Mouse (Mus musculus) frontal cortex, postnatal 36 days (tissue): ENCODE results near the gene 5330417H12Rik.

Source experiments
- DNase-seq, 2 experiments: peaks; one replicate each; pipeline ENCODE4 v3.0.0; 2022; ENCODE audit warnings: low spot score in 2 of 2

The 5330417H12Rik gene

GRCm38 (mm10) chr7:107625781-107626180 is 820 bp upstream of the 5330417H12Rik start:
- DNase-seq = no peak

DNA sequence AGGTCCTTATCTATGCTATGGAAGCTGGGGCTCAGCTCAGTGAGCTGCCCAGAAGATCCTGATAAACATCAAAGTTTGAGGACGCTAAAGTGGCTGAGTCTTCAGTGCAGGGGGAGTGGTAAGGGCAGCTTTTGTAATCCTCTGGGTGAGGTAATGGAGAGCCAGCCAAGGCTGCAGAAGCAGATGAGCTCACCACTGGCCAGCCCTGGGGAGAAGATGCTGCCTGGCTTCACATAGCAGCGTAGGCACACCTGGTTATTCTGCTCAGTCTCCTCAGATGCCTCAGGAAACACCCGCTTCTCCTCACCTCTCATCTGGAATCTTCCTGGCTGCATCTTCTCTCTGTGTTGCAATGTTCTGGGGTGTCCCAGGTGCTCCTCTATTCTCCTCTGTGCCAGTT is 529 bp downstream of the 5330417H12Rik start:
- DNase-seq = no peak

GRCm38 (mm10) chr7:107620137-107620536 is 4.8 kb downstream of the 5330417H12Rik start:
- no peak for DNase-seq

GRCm38 (mm10) chr7:107619225-107619624 is 5.7 kb downstream of the 5330417H12Rik start:
- no peak for DNase-seq

DNA sequence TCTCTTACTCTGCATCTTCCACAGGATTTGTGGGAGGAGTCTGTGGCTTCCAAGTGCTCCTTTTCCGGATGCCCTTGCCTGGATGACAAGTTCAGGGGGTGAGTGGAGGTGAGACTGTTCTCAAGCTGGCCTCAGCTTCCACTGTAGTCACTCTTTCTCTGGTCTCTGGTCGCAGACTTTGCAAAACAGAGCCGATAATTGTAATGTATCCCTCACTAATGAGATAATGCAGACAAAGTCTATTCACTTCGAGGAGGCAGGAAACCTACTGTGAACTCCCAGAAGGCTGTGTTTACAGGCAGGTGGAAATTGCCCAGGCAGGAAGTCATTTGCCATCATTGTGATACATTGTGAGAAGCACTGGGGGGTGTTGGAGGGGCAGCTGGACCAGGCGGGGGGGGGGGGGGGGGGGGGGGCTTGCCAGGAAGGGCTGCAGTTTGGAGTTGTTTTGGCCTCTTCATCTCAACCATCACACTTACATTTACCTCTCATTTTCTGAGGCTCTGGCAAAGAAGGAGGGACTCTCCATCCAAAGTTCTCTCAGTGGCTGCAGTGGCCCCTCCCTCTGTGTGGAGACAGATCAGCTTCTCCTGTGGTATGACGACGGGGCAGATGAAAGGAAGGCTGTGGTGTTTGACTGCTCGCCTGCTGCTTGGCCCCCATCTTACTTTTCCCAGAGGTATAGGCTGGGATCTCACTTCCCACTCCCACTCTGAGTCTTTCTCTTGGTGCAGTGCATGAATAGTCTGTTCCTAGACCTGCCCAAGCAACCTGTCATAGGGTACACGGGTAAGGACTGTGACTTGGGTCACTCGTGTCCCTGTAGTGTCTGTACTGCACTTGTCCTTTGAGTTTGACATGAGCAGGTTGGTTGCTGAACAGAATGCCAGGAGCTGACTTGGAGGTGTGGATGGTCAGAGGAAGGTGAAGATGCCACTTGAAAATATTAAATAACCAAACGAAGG is 6.7 kb downstream of the 5330417H12Rik start:
- DNase-seq = no peak

GRCm38 (mm10) chr7:107610880-107611279 is 14.1 kb downstream of the 5330417H12Rik start:
- no peak for DNase-seq

- DNase-seq = no peak
Observed at GRCm38 (mm10) chr7:107609622-107610255, 15.2 kb downstream of the 5330417H12Rik start.

GRCm38 (mm10) chr7:107607766-107608165 is 17.2 kb downstream of the 5330417H12Rik start:
- DNase-seq = no peak

DNA sequence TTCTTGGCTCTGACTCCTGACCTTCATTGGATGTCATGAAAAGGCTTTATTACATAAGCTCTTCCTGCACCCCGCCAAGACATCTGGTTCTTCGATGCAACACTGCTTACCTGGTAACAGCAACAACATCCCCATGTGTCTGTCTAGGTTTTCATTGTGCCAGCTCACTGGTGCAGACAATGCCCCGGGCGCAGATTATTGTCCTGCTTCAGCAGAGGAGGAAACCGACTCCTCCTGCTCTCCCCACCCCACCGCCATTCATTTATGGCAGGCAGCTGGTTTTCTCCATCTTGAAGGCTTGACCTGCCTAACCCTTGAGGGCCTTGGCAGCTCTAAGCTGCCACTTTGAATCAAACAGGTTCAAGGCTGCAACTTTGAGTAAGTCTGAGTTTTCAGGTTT is 22.0 kb downstream of the 5330417H12Rik start:
- no peak for DNase-seq

DNA sequence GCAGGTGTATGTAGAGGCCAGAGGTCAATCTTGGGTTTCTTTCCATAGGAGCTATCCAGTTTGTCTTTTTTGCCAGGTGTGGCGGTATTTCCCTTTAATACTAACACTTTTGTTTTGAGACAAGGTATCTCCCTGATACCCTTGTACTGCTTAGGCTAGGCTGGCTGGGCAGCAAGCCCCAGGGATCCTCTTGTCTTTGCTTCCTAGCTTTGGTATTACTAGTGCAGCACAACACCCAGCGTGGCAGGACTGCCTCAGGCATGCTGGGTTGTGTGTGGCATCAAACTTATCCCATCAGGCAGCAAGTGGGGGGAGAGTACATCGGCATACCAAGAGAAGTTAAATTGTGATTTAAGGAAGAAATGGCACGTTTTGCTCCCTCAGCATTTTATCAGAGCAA is 22.5 kb downstream of the 5330417H12Rik start:
- DNase-seq = no peak

- DNase-seq = no peak
Observed at GRCm38 (mm10) chr7:107600651-107601050, 24.3 kb downstream of the 5330417H12Rik start.

DNA sequence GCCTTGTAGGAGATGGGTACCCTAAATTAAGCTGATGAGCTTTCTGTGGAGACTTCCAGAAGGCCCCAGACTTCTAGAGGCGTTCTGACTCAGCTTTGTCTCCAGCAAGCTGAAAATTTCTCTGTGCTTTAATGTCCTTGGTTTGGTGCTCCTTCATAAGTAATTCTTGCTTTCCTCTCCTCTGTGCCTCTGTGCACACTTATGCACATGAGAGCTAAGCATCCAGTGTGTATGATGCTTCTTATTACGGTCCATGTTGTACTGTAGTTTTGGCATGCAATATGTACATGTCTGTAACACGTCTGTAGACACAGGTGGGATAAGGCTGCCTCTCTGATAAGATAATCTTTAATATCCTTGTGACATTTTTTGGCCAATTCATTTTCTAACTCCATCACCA is 27.0 kb downstream of the 5330417H12Rik start:
- DNase-seq = no peak

- DNase-seq = no peak
Observed at GRCm38 (mm10) chr7:107596753-107597152, 28.2 kb downstream of the 5330417H12Rik start.

- no peak for DNase-seq
Observed at GRCm38 (mm10) chr7:107595426-107595825, 29.5 kb downstream of the 5330417H12Rik start.

DNA sequence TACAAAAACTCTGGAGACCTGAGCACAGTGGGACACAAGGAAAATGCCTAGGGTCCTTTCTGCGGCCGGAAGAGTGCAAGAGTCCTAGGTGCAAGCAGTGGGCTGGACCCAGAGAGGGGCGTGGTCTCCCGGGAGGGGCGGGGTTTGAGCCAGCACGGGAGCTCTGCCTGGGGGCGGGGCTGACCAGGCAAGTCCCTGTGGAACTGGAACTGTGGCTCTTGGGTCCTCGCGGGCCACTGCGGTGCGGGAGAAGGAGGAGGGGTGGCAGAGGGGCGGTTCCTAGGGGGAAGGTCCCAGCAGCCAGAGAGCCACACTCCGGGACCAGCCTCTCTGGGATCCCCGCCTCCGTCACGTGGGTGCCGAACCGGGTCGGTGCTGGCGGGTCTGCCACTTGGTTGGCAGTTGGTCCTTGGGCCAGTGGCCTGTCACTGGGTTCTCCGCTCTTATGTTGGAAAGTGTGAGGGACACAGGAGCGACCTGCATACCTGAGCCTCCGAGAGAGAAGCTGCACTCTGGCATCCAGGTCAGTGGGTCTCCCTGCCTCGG is 30.0 kb downstream of the 5330417H12Rik start, which contains the start of gene Ppfibp2:
TSS of gene Ppfibp2 (plus strand) at position 351 of the 546 bp plus-strand sequence.
- DNase-seq = peak; percentile 71 to 78

GRCm38 (mm10) chr7:107594325-107594856 is 30.6 kb downstream of the 5330417H12Rik start:
- peak; percentile 31 to 34 for DNase-seq

DNA sequence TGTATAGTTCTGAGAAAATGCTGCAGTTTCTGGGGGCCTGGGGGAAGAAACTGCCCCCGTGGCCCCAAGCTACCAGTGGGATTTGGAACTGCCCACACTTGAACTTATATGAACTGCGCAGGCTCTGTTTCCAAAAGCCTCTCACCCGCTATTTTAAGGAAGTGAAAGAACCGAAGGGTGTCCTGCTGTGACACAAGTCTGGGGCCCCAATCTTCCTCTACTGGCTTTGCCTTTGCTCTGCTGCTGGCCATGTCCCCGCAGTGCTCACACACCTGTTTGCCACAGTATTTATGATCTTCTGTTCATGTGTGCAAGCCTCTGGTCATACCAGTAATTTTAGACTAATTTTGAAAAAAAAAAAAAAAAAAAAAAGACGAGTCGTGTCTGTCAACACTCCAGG is 31.1 kb downstream of the 5330417H12Rik start:
- DNase-seq = no peak

DNA sequence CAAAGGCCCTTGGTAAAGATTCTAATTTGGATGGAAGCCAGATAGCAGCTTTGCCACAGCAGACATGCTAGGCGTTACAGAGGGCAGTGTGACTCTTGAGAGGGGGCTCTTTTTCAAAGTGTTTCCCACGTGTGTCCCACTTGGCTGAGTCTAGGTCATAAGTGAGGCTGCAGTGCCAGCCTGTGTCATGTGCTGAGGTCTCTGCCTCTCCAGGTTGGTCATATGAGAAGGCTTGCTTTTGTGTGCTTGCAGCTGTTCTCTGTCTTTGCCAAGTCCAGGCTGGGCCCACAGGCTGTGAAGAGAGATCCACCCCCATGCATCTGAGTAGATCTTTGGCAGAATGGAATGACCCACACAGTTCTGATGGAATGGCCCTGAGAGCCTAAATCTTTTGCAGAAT is 32.3 kb downstream of the 5330417H12Rik start:
- peak; percentile 12 to 15 for DNase-seq

GRCm38 (mm10) chr7:107574276-107574675 is 50.7 kb downstream of the 5330417H12Rik start:
- no peak for DNase-seq
